Mouse (Mus musculus): ENCODE measurements around the gene Arhgap24.
A peak's percentile ranks its signal among the peaks of the same experiment; 100 is the strongest.

The Arhgap24 gene

DNA sequence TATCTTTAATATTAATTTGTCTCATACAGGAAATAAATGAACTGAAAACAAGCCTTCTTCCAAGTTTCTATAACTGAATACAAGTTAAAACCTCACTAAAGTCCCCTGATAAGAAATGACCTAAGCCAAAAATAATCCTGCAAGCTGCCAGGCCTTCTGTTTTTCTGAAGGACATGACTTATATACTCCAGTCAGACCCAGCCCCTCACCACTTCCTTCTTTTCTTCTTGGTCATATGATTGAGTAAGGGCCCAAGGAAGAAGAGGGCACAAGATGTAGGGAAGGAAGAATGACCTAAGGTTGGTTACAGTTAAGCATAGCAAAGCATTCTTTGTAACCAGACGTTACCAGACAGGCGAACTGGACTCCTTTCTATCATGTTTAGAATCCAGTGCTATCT is 21.1 kb downstream of the Arhgap24 start:
- no peak for DNase-seq

DNA sequence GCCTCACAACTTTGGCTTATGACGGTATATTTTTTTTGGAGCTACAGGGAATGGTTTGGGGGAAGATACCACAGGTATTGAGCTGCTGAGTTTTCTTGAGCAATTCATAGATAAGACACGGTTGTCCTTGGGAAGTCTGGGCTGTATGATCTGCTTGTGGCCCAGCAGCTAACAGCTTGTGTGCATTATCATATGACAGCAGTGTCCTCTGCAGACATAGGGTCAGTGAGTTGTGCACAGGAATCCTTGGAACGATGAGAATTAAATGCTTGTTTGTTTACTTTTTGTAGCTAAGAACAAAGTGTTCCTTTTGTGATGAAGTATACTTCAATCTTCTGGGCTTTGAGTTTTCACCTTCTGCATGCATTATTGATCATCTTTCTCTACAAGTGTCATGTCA is 21.9 kb downstream of the Arhgap24 start:
- peak in 1 of 2 experiments; percentile 30 for DNase-seq

DNA sequence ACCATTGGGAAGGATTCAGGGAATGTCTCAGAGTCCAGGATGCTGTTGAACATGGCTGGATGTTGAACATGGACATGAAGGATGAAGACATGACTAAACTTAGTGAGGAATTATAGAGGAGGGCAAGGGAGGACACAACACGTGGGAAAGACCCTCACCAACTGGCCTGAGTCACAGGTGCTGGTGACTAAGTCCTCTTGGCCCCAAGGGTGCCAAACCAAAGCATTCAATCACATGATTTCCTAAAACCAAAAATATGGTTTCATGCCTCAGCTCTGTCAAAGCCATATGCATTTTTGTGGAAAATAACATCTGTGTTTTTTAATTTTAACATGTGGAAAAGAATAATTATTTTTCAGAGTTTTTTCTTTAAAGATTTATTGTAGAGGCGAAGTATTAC is 22.7 kb downstream of the Arhgap24 start:
- no peak for DNase-seq

DNA sequence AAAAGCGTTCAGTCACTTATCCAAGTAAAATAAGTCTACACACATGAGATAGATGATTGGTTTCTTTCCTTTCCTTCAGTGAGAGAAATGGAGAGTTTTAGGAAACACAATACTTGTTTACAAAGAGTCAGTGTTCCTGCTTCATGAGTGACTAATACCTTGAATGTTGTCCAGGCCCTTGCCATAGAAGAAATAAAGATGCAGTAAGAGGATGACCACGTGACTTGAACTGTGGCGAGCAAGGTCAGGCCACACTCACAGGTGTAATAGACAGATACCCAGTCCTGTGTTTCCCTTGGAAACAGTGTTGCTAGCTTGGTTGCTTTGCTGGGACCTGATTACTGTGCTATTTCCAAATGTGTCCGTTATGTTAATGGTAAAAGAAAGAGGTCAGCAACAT is 23.4 kb downstream of the Arhgap24 start:
- no peak for DNase-seq

DNA sequence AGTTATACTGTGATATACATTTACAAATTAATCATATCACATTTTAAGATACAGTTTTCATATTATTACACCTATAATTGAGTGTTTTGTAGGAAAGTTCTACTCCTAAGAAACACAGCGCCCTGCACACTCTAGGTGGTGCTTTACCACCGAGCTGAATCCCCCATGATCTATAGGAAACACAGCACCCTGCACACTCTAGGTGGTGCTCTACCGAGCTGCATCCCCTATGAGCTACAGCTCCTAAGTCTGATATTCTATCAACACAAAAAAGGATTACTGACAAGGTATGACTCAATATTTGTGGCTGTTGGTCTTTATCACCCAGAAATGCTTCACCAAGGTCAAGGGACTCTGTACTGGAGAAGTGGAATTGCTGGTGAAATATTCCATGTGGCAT is 27.0 kb downstream of the Arhgap24 start:
- no peak for DNase-seq

DNA sequence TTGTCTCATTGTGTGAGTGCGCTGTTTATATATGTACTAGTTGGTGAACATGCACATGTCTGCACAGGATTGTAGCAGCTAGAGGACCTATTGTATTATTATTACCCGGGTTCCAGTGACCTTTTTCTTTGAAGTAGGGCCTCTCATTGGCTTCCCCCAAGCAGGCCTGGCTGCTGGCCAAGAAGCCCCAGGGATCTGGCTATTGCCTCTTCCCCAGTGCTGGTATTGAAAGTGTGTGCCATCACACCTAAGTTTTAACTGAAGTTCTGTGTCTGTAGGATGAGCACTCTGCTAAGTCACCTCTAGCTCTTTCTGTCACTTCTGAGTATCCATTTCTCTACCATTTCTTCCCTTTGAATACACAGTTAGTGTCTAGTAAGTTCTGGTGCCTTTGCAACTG is 28.2 kb downstream of the Arhgap24 start:
- peak in 1 of 2 experiments; percentile 15 for DNase-seq

DNA sequence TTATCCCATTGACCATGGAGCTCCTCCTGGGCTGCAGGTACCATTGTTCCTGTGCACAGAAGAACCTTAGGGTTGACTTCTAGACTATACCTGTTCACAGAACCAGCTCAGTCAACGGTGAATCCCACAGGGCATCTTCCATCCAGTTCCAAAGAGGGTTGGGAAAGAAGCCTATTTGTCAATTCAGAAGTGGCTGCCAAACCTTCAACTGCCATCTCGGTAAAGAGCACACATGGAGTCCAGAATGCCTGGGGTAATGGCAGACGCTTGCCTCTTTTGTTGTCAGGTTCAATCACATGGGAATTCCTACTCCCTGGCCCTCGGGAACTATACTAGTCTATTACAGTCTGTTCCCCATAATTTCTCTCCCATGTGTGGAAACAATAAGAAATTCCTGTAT is 30.5 kb downstream of the Arhgap24 start:
- no peak for DNase-seq

DNA sequence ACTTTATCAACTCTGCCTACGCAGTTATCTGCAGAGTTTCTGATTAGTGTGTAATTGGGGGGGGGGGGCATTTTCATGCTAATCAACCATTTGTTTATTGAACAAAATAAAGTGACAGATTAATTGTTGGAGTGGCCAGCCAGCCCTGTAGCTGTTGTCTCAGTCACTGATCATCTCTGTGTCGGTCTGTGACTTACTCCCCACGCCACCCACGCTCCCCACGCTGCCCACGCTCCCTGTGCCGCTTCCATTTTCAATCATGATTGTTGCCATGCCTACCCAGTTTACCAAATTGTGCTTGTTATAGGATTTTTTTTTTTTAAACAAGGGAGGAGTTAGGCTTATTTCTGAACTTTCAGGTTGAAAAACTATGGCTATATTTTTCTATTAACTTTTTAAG is 34.3 kb downstream of the Arhgap24 start:
- no peak for DNase-seq

DNA sequence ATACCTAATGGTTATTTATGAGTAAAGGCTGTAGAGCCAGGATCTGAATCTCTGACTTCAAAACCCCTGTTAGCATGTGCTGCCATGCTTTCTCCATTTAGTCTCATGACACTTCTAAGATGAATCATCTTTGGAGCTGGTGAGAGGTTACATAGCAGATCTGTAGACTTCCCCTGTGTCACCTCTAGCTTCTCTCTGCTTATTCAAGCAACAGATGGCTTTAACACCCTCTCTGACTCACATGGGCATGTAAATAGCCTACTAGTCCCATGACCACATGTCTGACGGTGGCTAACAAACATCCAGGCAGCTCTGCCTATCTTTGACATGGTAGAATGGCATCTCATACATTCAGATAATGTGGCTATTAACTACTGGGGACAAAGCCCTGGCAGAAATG is 39.3 kb downstream of the Arhgap24 start:
- no peak for DNase-seq

DNA sequence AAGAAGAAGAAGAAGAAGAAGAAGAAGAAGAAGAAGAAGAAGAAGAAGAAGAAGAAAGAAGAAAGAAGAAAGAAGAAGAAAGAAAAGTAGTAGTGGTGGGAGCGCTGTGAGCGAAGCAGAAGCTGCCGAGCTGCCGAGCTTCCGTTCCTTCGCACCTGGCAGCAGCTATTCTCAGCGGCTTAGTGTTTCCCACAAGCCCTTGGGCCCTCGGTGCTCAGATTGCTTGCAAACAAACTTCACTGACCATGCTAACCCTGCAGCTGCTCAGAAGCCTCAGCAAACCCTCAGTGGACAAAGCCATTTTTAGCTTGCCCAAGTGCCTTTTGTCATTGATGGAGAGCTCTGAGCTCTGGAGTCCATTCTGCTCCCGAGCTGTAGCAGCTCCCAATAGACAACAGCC is 54.1 kb downstream of the Arhgap24 start:
- DNase-seq, result no peak

DNA sequence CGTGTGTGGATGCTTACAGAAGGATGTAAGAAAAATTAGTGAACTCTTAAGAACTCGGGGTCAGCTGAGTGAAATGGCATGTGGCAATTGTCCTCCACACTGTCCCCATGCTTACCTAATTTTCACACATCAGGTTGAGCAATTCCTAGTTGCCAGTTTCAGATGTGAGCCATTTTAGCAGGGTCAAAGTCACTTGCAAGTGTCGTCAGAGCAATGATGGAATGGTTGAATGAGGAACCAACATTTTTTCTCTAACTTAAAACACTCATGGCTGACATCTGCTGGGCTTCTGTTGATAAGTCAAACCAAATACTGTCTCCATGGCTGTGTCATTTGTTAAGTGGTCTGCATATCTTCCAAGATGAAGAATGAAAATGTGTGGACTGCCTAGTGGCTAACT is 56.6 kb downstream of the Arhgap24 start:
- DNase-seq, result no peak

DNA sequence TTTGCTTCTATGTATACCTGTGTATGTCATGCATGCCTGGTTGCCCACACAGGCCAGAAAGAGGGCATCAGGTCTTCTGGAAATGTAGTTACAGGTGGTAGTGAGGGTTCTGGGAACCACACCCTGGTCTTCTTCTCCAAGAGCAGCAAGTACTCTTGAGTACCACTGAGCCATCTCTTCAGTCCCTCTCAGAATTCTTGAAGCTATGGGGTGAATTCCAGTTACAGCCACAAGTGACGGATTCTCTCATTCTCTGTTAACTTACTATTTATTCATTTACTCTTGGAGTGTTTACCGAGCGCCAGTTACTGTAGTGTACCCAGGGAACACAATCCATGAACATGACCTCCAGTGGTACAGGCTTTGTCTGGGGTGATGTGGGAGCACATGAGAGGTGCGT is 65.1 kb downstream of the Arhgap24 start:
- DNase-seq, result no peak

DNA sequence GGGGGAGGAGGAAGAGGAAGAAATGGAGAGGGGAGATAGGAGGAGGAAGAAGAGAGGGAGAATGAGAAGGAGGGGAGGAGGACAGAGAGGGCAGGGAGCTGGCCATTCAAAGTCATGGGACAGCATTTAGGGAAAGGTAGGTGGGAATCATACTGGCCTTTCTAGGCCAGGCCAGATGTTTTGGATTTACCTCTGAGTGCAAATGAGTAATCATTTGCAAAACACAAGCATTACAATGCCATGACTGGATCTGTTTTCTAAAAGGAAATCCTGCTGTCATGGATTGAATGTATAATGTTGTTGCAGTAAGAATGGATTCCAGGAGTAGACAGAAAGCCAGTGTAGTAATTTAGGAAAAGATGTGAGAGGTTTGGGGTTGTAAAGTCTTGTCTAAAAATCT is 66.6 kb downstream of the Arhgap24 start:
- no peak for DNase-seq

DNA sequence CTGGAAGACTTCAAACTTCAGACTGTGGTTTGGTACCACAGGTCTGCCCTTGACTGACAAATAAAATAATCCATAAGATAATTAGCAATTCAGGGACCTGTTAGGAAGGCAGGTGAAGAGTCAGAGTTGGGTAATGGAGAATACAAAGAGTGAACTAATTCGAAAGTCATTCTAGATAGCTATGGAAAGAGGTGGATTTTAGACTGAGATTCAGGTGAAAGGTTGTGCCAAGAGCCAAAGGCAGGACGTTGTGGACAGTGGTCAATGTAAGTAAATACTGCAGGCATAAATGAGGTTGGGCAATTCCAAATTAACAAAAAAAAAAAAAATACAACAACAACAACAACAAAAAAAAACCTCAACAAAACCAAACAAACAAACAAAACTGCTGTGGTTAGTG is 67.2 kb downstream of the Arhgap24 start:
- DNase-seq, result no peak

DNA sequence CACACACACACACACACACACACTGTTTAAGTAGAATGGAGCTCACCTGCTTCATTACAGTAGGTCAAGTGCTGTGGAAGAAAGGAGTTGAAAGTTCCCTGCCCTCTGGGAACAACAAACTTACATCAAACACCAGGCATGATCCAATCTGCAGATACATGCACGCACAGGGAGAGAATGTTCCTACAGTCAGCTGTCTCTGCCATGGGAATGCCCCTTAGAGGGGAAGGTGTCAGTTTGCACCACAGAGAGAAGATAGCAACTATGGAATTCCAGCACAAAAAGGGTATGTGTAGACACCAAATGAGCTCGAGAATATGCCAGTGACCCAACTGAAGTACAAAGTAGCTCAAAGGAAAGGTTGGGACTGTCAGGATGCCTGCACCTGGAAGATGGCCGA is 69.0 kb downstream of the Arhgap24 start:
- no peak for DNase-seq

DNA sequence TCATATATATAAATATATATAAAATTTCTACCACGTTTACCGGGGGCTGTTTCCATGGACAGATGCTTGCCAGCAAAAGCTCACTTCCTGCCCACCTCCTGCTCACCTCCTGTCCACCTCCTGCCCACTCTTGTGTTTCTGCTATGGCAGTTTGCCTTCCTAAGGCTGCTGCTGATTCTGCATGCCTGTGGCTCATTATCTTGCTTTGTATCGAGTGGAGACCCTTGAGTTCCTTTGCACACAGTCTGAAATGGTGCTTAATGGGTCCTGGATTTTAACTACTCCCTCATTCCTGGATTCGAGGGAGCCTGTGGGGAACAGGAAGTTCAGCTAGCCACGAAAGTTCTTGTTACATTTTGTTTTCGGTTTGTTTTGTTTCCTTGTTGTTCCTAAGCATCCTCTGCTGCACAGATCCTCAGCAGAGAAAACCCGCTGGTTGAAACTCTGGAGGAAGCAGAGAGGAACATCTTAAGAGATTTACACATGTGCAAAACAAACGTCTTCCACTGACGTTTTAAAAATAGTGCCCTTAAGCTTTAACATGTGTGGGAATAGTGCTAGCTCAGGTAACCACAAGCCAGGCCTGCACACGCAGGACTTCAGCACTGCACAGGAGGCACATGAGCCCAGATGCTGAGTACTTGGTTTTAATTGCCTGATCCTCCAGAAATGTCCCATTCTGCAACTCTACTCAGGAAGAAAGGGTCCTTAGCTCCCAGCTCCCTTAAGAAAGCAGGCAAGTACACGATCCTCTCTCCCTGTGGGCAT is 69.9 kb downstream of the Arhgap24 start:
- no peak for DNase-seq

DNA sequence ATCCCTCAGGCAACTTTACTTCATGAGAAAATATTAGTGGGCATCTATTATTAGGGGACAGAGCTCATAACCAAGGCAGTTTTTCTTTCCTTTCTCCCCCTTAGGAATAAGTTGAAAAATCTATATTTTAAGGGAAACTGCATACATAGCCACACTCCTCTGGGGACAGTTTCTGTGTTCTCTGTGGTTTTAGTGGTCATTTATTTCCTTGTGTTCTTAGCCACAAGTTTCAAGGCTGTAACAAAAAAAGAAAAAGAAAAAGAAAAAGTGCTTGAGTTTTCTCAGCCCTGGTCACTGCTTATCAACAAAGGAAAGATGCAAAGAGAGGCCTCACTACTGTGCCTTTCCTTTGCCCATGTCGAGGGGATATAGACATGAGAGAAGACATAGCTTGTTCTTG is 71.3 kb downstream of the Arhgap24 start:
- no peak for DNase-seq

DNA sequence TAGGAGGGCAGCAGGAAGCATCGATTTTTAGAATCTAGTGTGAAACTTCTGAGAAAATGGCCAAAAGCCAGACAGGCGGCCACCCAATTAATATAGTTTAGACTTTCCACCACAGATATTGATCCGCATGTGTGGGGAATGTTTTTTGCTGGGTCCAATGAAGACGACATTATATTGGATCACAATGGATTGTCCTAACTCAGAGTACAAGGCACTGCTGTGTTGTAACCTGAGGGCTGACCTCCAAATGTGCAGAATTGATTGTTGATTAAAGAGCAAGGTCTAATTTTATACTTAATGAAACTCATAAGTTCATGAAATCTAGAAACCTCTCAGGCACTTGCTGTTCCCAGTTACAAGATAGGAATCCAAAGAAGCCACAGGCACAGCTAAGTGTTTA is 74.8 kb downstream of the Arhgap24 start:
- DNase-seq, result no peak

DNA sequence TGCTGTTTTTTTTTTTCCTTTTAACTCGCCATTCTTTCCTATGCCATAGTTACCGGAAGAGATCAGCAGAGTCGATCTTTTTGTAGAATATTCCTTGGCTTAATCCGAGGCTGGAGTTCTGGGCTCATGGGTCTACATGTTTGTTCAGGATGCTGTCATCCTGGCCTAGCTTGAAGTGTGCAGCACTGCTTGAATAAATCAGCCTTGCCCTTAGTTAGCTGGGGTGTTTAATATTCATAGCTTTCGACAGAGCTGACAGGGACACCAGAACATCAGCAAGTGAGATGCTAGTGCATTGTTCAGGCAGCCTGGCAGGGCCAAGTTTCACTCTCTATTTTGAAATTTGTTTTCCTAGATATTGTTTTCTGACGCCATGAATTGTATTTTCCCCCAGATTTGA is 79.1 kb downstream of the Arhgap24 start:
- no peak for DNase-seq

DNA sequence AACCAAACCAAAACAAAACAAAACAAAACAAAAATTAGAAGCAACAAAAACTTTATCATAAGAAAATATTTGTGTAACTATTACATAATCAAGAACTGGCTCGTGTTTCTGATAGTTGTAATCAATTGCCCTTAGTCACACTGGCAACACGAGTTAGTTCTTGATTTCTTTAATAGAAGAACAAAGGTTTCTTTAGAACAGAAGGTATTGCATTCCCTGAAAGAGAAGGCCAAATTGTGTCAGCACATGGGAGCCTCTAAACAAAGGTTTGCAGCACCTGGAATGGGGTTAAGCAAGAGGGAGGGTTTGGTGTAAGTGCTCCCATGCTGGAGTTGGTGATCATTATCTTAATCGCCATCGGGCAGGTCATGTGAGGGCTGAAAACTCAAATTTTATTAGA is 82.8 kb downstream of the Arhgap24 start:
- no peak for DNase-seq

DNA sequence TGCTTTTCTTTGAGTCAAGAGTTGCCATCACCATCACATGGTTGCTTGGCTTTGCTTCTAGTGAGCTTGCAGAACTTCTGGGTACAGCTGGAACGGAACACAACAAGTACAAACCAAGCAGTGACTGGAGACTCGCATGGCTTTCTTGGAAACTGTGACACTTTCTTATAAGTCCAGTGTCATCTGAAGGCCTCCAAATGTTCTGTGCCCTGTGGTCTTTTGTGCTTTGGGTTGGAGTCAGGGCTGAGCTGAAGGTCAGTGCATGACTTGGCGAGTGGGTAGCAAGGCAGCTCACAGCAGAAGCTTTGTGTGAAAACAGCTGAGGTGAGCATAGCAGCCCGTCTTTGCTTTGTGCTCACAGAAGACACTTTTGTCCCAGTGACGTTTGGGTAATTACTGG is 87.6 kb downstream of the Arhgap24 start:
- no peak for DNase-seq

DNA sequence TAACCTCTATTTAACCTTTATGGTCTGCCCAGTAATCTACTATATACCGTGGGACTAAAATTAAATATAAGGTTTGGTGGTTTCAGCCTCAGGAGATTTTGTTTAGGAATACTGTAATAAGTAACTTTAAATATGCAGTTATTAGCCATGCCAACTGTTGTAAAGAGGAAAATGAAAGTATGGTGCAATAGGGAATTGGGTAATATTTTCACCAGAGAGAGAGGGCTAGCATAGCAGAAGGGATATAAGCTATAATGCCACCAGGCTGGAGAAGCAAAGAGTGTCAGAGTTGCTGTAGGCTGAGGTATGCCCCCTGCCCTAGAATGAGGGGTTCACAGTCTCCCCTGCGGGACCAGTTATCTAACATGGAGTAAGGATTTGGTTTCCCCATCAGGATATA is 90.3 kb downstream of the Arhgap24 start:
- no peak for DNase-seq

DNA sequence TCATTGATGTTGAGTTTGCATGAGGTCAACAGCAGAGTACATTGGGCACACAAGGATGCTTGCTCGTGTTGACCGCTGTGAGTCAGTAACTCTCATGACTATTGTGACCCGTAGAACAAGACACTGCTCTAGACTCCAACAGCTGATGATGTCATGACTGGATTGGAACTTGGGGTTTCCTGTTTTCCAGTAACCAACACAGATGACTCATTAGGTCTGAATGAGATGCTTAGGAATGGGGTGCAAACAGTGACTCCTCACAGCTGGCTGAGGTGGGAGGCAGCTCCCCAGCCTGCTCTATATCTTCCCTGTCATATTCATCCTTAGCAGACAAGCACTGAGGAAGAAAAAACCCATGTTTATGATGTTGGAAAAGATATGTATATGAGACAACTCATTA is 95.6 kb downstream of the Arhgap24 start:
- peak in 1 of 2 experiments; percentile 20 for DNase-seq

DNA sequence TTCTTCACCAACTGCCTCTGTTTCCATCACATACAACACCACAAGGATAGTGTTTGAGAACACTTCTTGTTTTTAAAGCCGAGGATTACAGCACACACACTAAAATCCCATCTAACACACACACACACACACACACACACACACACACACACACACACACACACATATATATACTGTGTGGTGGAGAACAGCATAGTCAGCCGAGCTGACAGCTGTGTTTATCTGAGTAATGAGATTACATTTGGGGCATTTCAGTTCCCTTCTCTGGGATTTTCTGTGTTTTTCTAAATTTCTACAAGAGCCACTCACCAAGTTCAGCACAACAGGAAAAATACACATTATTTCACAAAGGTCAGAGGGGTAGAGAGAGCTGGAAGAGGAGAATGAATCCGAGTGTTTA is 96.5 kb downstream of the Arhgap24 start:
- DNase-seq, result no peak

DNA sequence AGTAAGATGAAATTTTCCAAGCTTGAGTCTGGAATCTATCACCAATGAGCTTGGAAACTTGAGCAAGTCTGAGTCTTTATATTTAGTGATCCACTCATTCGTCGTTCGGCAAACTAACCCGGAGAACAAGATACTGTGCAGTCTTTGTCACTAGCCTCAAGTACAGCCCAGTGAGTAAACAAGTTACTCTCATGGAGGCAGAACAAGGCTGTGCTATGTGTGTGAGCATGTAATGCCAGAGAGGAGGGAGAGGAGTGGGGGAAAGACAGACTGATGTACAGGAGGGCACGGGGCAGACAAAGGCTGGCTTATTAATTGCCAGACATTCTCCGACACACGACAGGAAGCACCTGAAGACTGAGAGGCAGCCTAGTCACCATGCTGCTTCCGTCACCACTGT is 97.2 kb downstream of the Arhgap24 start:
- no peak for DNase-seq

All from kidney, postnatal 36 days (tissue).